Mouse (Mus musculus): ENCODE results near the gene Rpl23. TPM values are rescaled to one million over a fixed set of nuclear protein-coding genes. Genes with fewer than 3 reads are reported as not detected.
A peak's percentile ranks its signal among the peaks of the same experiment; 100 is the strongest.
"Not testable (repeated sequence)": the region's sequence is repeated elsewhere in the genome, so short reads cannot be mapped to it uniquely, and the experiment has no call there.

The Rpl23 gene
- polyA plus RNA-seq, 1 experiment from 2014 or later, result 277 TPM

DNA sequence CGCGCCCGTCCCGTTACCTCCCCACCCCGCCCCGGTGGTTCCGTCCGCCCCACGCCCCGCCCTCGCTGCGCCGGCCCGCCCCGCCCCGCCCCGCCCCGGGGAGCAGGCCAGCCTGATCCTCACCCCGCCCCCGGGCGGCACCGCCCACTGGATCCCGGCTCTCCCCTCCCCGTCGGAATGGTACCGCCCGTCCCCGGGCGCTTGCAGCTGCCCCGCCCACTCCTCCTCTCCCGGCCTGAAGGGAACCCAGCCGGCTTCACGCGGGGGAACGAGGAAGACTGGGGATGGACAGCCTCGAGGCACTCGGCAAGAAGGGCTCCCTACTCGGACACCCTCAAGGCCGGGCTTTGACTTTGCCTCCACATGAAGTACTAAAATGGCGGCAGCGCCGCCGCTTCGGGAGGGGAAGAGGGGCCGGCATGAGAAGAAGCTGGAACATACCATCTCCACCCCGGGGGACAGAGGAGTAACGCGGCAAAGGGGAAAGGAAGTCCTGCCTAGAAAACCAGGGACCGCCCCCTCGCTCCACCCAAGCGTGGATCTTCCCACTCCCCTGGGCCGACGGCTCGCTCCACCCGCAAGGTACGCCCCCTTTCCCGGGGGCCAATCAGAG, 37.4 kb downstream of the Rpl23 start:
- ATAC-seq (replicated peaks), result peak; percentile 96
- H3K9ac ChIP-seq, result peak overlapping the region; percentile 97
- H3K36me3 ChIP-seq (replicated peaks), result peaks cover 21% of the 10 kb centered on the region; the same call in 1 of the 2 replicates
- peak overlapping the region; percentile 100 for H3K27ac ChIP-seq
- peaks cover 30% of the 10 kb centered on the region for H3K4me1 ChIP-seq
- H3K27me3 ChIP-seq (replicated peaks), result no peaks in the 10 kb centered on the region
- 0% methylated on average over 40 of the region's 57 CpGs for WGBS
- H3K9me3 ChIP-seq, result no peaks in the 10 kb centered on the region
- peak overlapping the region; percentile 63 for H3K4me2 ChIP-seq
- H3K4me3 ChIP-seq, result peak overlapping the region; percentile 89

DNA sequence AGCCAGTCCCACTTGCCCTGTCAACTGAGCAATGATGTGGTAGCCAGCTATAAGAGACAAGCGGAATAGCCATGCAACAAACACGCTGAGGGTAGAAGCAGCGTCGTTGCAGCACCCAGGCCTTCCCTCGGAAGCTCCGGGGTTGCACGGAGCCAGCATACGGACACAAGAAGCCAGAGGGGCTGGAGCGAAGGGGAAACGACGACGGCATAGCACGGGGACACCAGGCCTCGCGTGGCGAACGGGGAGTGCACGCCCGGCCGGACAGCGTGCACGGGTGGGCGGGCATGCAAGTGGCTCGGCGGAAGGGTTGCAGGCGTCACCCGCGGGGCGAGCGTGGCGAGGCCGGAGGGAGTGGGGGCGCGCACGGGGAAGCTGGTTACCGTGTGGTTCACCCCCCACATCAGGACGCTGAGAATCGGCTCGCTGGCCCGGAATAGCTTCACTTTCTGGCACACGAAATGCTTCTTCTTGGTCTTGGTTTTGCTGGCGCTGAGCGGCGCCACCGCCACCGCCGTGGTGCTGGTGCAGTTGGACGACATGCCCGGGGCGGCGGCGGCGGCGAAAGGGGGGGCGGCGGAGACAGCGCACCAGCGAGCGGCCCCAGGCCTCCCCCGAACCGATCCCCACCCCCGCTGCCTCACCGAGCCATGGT, 38.0 kb downstream of the Rpl23 start, which contains the start of gene Pip4k2b:
Pip4k2b (minus strand) TSS at position 642 of the 655 bp plus-strand sequence.
- Histone ChIP-seq H3K27me3 (replicated peaks) (no peaks in the 10 kb centered on the region), H3K9ac (peak within 1 kb of the TSS; percentile 97), H3K27ac (peak within 1 kb of the TSS; percentile 100), H3K36me3 (replicated peaks) (peaks cover 15% of the 10 kb centered on the region; the same call in 1 of the 2 replicates), H3K4me3 (peak within 1 kb of the TSS; percentile 89), H3K4me1 (peaks cover 30% of the 10 kb centered on the region), H3K9me3 (no peaks in the 10 kb centered on the region), H3K4me2 (peak within 1 kb of the TSS; percentile 63)
- under 1% methylated on average over 60 of the region's 63 CpGs for WGBS
- ATAC-seq (replicated peaks), result peak; percentile 51

DNA sequence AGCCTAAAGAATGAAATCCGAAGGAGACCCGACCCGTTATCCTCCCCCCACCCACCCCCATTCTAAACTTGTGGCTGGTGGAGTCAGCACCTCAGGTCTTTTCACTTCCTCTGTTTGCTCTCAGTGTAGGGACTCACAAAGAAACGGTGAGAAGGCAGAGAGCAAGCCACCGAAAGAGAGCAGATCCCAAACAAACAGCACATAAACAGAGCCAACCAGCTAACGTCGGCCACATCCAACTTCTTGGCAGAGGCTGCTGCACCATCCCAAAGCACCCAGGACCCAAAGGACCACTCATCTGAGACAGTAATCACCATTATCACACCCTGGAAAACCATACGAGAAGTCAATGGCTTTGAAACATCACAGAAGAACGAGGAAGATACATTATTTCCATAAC, 38.8 kb downstream of the Rpl23 start:
- Histone ChIP-seq H3K4me3 (peak overlapping the region; percentile 89), H3K4me1 (peaks cover 30% of the 10 kb centered on the region), H3K4me2 (peak overlapping the region; percentile 63), H3K27ac (peak overlapping the region; percentile 100; the same call in 1 of the 2 replicates), H3K36me3 (replicated peaks) (peaks cover 10% of the 10 kb centered on the region; the same call in 1 of the 2 replicates), H3K27me3 (replicated peaks) (no peaks in the 10 kb centered on the region), H3K9ac (peak overlapping the region; percentile 78), H3K9me3 (no peaks in the 10 kb centered on the region)
- no peak for ATAC-seq (replicated peaks)
- 36% methylated on average over 9 of the region's 9 CpGs for WGBS

DNA sequence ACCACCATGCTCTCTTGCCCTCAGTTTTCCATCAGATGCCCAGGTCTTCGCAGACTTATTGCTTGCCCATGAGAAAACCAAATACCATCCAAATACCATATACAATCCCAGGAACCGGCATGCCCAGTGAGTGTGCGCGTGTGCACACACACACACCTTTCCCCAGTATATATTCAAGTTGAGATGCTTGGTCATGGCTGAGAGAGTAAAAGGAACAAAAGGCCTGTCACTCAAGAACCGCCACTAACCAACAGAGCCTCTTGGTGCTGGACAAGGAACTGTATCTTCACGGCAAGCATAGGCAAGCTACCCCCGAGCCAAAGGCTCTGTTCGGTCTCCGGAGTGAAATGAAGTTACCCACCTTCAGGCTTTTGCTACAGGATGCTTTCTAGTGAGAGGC, 39.6 kb downstream of the Rpl23 start:
- Histone ChIP-seq H3K4me3 (peak overlapping the region; percentile 89), H3K4me1 (peaks cover 30% of the 10 kb centered on the region), H3K27ac (no peak overlapping the region), H3K4me2 (peak overlapping the region; percentile 63), H3K27me3 (replicated peaks) (no peaks in the 10 kb centered on the region), H3K9ac (peak overlapping the region; percentile 78; the same call in 1 of the 2 replicates), H3K36me3 (replicated peaks) (peaks cover 2% of the 10 kb centered on the region; the same call in 1 of the 2 replicates), H3K9me3 (no peaks in the 10 kb centered on the region)
- no peak for ATAC-seq (replicated peaks)
- WGBS, result 70% methylated on average over 9 of the region's 9 CpGs

DNA sequence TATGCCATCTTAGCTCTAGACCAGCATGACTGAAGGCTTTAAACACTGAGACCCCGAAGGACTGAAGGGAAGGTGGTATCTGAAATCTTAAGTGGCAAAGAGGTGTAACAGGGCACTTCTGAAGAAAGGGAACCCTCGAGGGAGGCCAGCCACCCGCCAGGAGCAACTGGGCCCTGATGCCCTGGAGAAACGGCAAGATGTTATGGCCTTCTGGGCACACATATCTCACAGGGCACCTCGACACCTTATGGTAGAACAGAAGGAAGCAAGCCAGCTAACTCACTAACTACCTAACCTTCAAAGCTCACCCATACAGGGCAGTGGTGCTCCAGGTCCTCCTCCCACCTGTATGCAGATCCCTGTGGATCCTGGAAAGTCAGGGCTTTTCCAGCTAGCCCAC, 40.1 kb downstream of the Rpl23 start:
- Histone ChIP-seq H3K27ac (no peak overlapping the region), H3K4me3 (0 out of 2 replicates have a peak overlapping the region, but pooled peaks have one; percentile 89), H3K4me1 (peaks cover 30% of the 10 kb centered on the region), H3K27me3 (replicated peaks) (no peaks in the 10 kb centered on the region), H3K36me3 (replicated peaks) (no peaks in the 10 kb centered on the region; the same call in 1 of the 2 replicates), H3K4me2 (no peak overlapping the region; the same call in 1 of the 2 replicates), H3K9ac (no peak overlapping the region), H3K9me3 (no peaks in the 10 kb centered on the region)
- ATAC-seq (replicated peaks), result no peak
- 92% methylated on average over 5 of the region's 5 CpGs for WGBS

DNA sequence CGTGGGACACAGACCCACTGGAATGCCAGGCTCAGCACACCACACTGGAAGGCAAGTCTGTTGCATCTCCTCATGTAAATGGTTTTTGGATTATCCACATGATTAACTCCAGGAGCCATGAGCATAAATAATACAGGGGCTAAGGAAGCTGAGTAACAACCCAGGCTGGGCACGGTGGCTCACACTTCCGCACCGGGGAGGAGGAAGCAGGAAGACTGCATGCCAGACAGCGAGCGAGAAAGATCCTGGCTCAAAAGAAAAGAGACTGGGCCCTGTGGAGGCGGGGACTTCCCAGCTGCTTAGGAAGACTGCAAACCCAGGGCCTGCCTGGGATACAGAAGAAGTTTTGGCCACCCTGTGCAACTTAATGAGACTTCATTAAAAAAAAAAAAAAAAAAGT, 42.0 kb downstream of the Rpl23 start:
- no peaks in the 10 kb centered on the region for H3K27me3 ChIP-seq (replicated peaks)
- no peaks in the 10 kb centered on the region for H3K36me3 ChIP-seq (replicated peaks)
- H3K9me3 ChIP-seq, result no peaks in the 10 kb centered on the region
- ATAC-seq (replicated peaks), result no peak
- 32% methylated on average over 7 of the region's 7 CpGs for WGBS
- H3K9ac ChIP-seq, result no peak overlapping the region
- H3K4me2 ChIP-seq, result no peak overlapping the region
- no peak overlapping the region for H3K4me3 ChIP-seq
- H3K4me1 ChIP-seq, result peaks cover 30% of the 10 kb centered on the region
- no peak overlapping the region for H3K27ac ChIP-seq

DNA sequence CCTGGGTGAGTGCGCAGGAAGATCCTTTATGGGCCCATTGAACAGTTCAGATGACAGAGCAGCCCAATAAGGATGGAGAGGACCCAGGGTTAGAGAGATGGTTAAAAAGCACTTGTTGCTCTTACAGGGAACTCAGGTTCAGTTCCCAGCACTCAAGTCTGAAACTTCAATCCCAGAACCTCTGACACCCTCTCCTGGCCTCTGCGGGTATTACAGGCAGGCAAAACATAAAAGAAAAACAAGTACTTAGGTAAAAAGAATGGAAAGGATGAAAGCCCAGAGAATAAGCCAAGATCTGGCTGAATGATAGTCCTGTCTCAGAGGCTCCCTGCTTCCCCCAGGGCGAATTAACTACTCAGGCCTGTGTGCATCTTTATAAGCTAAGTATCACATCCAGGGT, 43.1 kb downstream of the Rpl23 start:
- Histone ChIP-seq H3K9ac (no peak overlapping the region), H3K9me3 (no peaks in the 10 kb centered on the region), H3K4me2 (no peak overlapping the region), H3K4me1 (peaks cover 30% of the 10 kb centered on the region), H3K36me3 (replicated peaks) (no peaks in the 10 kb centered on the region), H3K27ac (no peak overlapping the region), H3K4me3 (no peak overlapping the region), H3K27me3 (replicated peaks) (no peaks in the 10 kb centered on the region)
- 96% methylated on average over 3 of the region's 3 CpGs for WGBS
- ATAC-seq (replicated peaks), result no peak

DNA sequence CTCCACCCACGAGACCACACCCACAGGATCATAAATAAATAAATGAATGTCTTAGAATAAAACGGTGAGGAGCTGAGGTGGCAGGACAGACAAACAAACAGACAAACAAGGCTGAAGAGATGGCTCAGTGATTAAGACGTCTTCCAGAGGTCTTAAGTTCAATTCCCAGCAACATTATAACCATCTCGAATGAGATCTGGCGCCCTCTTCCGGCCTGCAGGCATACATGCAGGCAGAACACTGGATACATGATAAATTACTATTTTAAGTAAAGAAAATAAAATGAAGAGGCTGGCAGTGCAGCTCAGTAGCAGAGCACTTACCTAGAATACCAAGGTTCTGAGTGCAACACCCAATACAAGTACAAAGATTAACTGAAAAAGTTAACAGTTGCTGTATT, 43.5 kb downstream of the Rpl23 start:
- Histone ChIP-seq H3K4me3 (no peak overlapping the region), H3K9ac (no peak overlapping the region), H3K27me3 (replicated peaks) (no peaks in the 10 kb centered on the region), H3K27ac (no peak overlapping the region), H3K36me3 (replicated peaks) (no peaks in the 10 kb centered on the region), H3K4me2 (no peak overlapping the region), H3K4me1 (peaks cover 29% of the 10 kb centered on the region), H3K9me3 (no peaks in the 10 kb centered on the region)
- ATAC-seq (replicated peaks), result no peak
- WGBS, result 70% methylated on average over 6 of the region's 6 CpGs

DNA sequence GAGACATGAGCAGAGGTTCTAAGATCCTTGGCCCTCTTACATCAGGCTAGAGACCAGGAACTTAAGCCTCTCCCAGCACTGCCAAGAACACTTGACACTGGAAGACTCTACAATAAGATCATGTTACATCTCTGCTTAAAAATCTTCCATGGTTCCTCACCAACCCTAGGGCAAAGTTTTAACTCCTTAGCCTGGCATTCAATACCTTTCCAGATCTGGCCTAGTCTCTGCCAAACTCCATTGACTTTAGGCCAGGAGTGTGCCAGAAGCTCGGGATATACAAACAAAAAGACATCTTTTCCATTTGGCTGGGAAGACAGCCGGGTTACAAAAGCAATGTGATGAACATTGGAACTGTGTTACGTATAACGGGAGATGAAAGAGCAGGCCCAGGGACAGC, 44.6 kb downstream of the Rpl23 start:
- H3K4me1 ChIP-seq, result peaks cover 18% of the 10 kb centered on the region
- no peaks in the 10 kb centered on the region for H3K9me3 ChIP-seq
- no peak overlapping the region for H3K9ac ChIP-seq
- H3K27ac ChIP-seq, result no peak overlapping the region
- no peaks in the 10 kb centered on the region for H3K36me3 ChIP-seq (replicated peaks)
- H3K4me2 ChIP-seq, result no peak overlapping the region
- ATAC-seq (replicated peaks), result no peak
- H3K27me3 ChIP-seq (replicated peaks), result no peaks in the 10 kb centered on the region
- WGBS, result 70% methylated on average over 4 of the region's 4 CpGs
- H3K4me3 ChIP-seq, result no peak overlapping the region

DNA sequence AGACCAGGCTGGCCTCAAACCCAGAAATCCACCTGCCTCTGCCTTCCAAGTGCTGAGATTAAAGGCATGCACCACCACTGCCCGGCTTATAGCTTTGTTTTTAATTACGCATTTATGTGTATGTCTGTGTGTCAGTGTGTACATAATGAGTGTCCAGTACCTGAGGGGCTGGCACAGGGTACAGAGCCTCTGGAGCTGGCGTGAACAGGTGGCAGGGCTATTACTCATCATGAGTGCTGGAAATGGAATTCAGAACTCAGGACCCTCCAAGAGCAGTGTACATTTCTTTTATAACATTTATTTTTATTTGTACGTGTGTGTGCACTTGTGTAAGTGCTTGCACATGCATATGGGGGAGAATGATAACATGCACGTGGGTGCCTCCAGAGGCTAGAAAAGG, 45.6 kb downstream of the Rpl23 start:
- ATAC-seq (replicated peaks), result no peak
- 95% methylated on average over 5 of the region's 5 CpGs for WGBS

DNA sequence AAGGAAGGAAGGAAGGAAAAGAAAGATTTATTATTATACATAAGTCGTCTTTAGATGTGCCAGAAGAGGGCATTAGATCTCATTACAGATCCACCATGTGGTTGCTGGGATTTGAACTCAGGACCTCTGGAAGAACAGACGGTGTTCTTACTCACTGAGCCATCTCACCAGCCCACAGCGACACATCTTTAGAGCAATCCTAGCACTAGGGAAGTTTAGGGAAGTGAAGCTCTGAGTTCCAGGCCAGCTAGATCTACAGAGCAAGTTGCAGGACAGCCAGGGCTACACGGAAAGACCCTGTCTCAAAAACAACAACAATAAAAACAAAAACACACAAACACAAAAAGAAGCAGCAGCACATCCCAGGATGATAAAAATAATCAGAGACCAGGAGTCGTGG, 47.4 kb downstream of the Rpl23 start:
- not testable (repeated sequence) for H3K27ac ChIP-seq; H3K4me3 ChIP-seq; H3K27me3 ChIP-seq (replicated peaks); H3K9me3 ChIP-seq; H3K9ac ChIP-seq; ATAC-seq (replicated peaks); H3K4me2 ChIP-seq; H3K4me1 ChIP-seq
- 88% methylated on average over 5 of the region's 5 CpGs for WGBS
- peaks cover 19% of the 10 kb centered on the region; the same call in 1 of the 2 replicates for H3K36me3 ChIP-seq (replicated peaks)

More for the DNA sequence above, 45.6 kb downstream of the Rpl23 start:
- Histone ChIP-seq H3K9ac (no peak overlapping the region), H3K36me3 (replicated peaks) (peaks cover 6% of the 10 kb centered on the region; the same call in 1 of the 2 replicates), H3K9me3 (no peaks in the 10 kb centered on the region), H3K4me2 (no peak overlapping the region), H3K27me3 (replicated peaks) (no peaks in the 10 kb centered on the region), H3K4me3 (no peak overlapping the region), H3K27ac (no peak overlapping the region), H3K4me1 (peaks cover 9% of the 10 kb centered on the region)

DNA sequence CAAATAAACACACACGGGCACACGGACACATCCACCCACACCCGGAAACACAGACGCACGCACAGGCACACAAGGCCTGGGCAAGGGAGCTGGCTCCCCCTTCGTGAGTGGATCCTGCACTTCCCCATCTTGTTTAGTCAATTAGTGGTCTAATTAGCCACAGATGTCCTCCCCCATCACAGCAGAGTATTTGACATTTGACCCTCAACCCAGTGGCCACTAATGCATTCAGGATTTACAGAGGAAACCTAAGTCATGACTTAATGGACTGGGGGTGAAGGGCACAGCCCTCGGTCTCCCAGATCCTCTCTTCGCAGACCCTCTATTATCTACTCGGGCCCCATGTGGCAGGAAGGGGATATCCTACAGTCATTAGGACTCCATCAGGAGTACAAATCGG, 48.5 kb downstream of the Rpl23 start:
- Histone ChIP-seq H3K36me3 (replicated peaks) (peaks cover 25% of the 10 kb centered on the region; the same call in 1 of the 2 replicates), H3K4me3 (no peak overlapping the region), H3K27me3 (replicated peaks) (no peaks in the 10 kb centered on the region), H3K4me1 (no peaks in the 10 kb centered on the region), H3K4me2 (no peak overlapping the region), H3K9ac (no peak overlapping the region), H3K27ac (no peak overlapping the region), H3K9me3 (no peaks in the 10 kb centered on the region)
- no peak for ATAC-seq (replicated peaks)
- 61% methylated on average over 10 of the region's 10 CpGs for WGBS
